Mouse (Mus musculus): ENCODE data around the gene 1700029H14Rik.

Gene 1700029H14Rik

DNA sequence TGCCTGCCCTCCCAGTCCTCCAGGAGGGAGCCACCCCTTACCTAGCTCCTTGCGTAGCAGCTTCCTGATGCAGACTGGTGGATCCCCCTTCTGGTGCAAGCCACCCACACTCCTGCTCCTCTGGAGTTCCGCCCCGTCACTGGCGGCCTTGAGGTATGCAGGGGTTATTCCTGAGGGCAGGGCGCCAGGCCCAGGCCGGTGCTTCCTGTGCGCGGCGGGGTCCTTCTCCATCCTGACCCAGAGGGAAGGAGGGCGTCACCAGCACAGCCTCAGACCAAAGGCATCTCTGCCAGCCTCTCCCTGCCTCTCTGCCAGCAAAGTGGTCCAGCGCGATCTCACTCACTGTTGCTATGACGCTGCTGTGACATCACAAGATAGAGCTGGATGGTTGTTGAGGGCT lies at the start of gene 1700029H14Rik:
1700029H14Rik (minus strand) TSS at position 344 of the 400 bp plus-strand sequence.
- DNase-seq = no peak

DNA sequence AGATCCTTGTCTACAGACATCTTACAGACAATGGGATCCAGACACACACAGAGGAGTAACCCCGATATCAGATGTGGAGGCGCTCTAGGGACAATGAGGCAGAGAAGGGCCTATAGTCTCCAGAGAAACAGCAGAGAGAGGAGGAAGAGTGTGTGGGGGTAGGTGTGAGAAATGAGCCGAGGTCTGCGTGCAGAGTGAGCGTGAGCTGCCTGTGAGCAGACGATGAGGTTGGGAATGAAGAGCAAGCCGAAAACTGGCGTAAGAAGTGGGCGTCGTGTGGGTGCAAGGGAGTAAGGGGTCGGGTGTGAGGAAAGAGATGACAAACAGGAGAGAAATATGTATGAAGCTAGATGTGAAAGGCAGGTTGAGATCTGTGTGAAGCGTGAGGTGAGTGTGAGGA lies 49.4 kb upstream of the 1700029H14Rik start:
- DNase-seq = no peak

DNA sequence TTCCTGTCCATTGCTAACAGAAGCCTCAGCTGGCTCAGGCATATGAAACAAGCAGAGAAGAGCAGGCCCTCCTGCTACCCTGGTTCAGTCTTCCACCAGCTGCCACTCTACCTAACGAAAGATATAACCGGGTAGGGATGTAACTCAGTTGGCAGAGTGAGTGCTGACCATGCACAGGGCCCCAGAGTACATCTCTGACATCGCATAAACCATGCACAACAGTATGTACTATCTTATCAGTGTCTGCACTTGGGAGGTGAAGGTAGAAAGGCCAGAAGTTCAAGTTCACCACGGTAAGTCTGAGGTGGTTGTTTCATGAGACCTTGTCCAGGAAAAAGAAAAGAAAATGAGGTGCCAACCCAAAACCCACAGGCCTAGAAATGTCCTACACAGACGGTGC lies 47.7 kb upstream of the 1700029H14Rik start:
- DNase-seq = no peak

DNA sequence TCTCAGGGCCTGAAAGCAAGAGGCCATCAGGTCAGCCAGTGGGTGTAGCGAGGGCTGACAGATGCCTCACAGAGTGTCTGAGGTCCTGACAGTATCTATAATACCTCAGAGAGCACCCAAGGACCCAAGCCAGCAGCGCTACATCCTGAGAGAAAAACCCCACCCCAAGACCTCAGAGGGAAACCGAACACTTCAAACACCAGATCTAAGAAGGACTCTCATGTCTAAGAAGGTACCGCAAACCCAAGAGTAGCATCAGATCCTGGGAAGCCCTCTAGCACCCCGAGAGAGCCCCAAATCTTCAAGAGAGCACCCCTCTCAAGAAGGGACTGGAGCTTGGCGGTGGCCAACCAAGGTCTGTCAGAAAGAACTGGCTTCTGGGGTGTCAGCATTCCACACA lies 46.7 kb upstream of the 1700029H14Rik start:
- no peak for DNase-seq

DNA sequence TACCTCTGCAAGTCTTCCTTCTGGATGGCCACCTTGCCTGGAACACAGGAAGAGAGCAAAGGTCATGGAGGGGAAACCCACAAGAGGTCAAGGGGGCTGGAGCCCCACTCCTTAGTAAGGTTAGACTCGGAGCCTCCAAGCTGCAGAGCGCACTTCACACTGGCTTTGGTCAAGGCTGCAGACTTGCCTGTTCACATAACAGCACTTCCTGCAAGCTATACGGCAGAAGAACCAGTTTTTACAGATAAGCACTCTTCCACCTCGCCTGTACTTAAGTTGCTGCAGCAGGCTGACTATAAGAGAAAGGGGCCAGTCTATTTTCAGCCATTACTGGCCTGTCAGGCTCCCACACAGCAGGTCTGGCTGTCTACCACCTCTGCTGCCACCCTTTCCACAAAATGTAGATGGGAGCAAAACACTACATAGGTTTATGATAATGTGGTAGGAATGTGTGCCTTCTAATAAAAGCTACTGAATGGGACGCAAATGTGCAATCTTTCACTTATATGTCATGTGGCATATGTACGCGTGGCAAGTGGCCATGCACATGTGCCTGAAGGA lies 43.7 kb upstream of the 1700029H14Rik start:
- DNase-seq = no peak

DNA sequence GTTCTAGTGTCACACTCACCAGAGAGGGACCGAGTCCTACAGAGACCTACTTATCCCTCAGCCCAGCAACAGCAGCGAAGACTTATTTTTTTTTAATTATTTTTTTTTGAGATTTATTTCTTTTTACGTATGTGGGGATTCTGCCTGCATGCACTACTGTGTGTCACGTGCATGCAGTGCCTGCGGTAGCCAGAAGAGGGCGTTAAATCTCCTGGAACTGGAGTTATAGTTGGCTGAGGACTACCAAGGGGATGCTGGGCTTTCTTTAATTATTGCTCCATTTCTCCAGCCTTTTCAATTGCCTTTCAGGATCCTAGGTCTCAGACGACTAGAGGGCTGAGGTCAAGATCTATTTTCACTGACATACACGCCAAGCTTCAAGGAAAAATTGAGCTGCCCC lies 40.4 kb upstream of the 1700029H14Rik start:
- DNase-seq = no peak

DNA sequence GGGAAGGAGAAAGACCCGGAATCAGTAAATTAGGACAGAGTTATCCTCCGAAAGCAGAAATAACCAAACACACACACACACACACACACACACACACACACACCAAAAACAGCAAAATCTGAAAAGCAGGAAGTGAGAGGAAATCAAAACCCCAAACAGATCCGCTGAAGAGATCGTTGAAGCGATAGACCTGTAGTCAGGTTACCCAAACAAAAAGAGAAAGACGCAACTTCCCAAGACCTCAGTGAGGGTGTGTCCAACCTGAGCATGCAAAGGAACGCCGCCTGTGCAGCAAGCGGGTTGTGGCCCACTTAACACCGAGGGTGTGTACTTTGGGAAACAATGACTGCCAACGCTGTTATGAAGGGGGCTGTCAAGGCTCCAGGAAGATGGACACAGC lies 38.9 kb upstream of the 1700029H14Rik start:
- DNase-seq = no peak

DNA sequence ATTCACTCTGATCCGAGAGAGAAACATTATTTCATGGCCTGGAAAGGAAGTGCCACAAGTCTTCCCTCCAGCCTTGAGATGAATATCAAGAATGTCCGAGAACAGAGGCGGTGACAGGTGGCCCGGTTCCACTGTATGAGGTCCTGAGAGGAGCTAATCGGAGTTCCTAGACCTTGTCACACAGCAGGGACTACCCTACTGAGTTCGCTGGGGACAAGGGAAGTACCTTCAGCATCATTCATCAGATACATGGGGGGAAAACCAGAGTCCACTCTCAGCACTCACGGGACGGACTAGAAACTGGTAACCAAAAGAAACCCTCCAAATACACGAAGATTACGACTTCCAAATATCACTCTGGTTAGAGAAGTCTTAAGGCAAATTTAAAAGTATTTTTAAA lies 38.5 kb upstream of the 1700029H14Rik start:
- no peak for DNase-seq

DNA sequence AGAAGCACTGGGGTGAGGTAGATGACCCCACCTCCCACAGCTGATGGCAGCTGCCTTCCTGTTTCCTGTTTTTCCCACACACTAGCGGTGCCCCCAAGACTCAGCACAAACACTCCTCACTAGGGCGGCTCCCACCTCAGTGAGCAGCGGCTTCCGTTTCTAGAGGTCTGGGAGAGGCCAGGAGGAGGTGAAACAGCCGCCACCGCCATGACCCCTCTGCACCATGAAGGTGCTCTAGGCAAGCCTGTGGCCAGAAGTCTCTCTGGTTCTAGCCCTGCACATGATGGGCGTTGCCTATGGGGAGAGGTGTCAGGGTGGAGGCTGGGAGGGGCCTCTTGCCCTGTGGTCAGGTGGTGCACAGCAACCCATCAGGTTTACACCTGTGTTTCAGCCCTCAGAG lies 37.9 kb upstream of the 1700029H14Rik start:
- no peak for DNase-seq

DNA sequence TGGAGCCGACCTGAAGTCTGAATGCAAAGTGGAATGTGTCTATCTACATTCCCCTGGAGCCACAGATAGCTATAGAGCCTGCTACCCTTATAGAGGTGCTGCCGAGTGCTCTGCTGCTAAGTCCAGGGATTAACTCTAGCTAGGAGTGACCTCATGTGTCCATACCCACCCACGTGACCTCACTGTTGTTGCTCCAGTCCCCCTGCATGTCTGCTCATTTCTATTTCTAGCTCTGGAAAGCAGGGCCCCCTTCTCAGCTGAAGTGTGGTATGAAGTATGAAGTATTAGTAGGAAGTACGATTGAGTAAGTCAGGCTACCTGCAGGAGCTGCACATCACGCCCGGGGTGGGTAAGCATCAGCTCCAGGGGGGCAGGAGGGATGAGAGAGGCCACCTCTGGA lies 35.5 kb upstream of the 1700029H14Rik start:
- no peak for DNase-seq

DNA sequence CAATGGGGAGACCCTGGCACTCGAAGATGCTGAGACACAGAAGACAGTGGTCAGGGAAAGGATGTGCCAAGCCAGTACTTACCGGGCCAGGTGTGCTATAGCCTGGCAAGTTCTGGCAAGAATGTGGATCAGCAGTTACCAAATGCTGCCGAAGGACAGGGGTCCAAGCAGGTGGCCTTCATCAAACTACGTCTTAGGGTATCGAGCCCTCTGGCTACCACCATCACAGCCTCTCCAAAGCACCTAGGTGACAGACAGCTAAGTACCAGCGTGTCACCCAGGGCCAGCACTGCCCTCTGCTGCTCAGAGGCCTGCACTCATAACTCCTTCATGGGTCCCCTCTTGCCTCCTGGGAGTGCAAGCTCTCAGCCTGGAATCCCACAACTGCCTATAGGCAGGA lies 33.6 kb upstream of the 1700029H14Rik start:
- no peak for DNase-seq

DNA sequence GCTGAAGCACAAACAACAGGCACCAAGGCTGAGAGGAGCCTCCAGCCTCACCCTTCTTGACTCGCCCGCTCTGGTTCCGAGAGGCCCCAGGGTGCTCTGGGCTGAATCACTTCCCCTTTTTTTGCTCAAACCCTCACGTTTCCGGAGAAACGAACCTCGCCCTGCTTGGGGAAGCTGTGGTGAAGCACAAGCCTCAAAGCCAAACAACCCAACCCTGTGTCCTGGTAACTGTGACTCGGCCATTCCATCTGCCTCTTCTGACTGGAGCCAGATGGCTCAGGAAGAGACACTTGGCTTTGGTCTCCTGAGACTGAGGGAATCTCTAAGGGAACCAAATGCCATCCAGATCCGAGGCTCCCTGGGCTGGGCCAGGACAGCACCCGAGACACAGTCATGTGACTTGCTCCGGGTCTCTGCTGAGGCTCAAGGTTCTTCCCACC lies 32.6 kb upstream of the 1700029H14Rik start:
- DNase-seq = peak; percentile 66

DNA sequence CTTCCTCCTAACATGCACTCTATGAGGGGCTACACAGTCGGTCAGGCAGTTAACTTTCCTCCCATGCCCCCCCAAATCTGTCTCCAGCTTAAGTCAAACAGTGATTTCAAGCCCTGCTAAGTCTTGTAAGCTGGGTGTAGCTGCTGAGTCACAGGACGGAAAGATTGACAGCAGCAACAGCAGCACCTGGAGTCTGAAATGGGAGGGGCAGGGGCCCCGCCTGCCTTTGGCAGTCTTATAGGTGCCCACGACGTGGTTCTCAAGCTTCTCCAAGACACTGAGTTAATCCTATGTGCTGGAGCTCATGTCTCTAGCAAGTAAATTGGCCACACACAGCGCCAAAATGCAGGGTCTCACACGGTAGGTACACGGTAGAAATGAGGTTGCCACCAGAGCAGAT lies 31.1 kb upstream of the 1700029H14Rik start:
- no peak for DNase-seq

DNA sequence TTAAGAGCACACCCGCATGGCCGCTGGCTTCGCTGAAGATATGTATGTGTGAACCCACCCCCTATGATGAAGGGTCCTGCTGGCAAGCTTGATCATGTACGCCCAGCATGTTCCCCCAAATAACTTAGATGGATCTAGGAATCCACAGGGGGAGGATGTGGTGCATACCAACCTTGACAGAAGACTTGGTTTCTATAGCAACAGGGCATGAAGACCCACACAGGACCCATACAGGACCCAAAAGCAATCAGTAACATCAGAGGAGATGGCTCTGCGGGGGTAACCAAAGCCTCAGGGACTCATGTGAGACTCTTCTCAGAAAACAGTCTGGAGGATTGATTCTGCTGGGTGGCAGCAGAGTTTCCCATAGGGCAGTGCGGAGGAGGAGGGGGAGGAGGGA lies 29.0 kb upstream of the 1700029H14Rik start:
- DNase-seq = no peak

DNA sequence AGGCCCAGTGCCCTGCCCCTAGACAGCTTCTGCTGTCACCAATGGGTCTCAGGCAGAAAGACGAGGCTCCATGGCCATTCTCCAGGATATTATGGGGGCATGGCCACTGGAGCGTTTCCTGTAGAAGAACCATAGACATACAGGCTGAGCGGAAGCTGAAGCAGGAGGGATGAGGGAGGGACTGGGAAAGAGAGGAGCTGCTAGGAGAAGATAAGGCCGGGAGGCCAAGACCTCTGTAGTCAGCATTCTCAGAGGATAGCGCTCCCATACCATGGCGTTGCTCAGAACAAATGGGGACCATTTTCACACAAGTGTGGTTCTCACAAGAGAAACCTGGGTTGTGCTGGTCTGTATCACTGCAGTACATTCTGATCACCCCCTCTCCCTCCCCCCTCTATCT lies 26.8 kb upstream of the 1700029H14Rik start:
- no peak for DNase-seq

DNA sequence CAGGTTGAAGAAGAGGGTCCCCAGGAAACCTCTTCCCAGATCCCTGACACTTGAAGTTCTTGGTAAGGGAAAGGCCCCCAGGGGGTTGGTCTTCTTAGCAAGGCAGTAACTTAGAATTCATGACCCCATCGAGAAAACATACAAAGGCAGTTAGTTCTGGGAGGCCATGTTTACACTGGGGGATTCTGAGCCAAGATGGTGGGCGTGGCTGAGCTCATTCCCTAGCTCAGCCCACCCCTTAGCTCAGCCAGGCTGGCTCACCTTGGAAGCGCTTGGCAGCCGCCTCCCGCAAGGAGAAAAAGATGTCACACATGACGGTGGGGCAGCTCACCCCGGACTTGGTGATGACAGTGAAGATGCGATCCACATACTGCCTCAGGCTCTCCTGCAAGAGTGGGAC lies 22.4 kb upstream of the 1700029H14Rik start:
- no peak for DNase-seq

DNA sequence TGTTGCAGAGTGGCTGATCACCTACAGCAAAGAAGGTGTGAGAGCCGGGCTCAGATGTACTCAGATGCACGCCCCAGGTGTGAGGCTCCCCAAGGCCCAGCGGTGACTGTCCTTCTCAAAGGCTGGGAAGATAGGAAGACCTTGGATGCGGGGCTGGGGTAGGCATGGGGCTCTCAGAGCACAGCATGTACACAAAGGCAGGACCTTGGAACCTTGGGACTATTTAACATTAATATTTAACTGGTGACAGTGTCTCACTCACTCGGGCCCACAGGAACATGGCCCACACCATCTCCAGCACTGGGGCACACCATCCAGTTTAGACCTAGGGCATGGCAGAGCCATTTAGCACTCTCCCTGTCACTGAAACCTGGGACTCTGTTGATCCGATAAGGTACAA lies 15.6 kb upstream of the 1700029H14Rik start:
- no peak for DNase-seq

DNA sequence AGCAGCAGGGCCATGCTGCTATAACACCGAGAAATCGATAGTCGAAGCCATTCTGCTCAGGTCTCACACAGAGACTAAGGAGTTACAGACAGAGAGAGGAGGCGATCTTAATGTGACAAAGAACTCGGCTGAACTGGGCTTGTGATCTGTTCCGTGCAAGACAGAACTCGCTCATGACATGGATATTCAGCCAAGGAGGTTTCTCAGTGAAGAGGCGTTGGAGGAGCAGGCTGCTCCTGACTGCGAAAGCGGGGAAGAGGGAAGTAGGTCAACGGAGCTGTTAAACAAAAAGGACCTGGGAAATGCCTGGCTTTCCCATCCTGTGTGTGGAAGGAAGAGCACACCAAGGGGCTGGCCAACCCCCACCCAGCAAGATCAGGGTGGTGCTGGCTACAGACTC lies 9.7 kb upstream of the 1700029H14Rik start:
- no peak for DNase-seq

DNA sequence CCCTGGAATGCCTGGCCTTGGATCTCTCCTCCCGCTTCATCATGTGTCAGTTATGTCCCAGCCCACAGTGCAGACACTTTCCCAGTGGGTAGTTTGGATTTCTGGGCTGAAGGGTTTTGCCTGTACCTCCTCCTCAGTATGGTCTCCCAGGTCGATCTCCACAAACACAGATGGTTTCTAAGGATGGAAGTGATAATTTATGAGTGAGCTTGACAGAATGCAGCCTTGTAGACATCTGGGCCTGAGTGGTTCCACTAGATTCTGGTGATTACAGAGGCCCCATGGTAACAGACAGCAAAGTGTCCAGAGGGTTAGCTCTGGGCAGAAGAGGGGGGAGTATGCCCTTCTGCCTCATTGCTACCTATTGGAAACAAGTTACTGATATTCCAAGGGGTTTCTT lies 4.7 kb downstream of the 1700029H14Rik start:
- DNase-seq = no peak

DNA sequence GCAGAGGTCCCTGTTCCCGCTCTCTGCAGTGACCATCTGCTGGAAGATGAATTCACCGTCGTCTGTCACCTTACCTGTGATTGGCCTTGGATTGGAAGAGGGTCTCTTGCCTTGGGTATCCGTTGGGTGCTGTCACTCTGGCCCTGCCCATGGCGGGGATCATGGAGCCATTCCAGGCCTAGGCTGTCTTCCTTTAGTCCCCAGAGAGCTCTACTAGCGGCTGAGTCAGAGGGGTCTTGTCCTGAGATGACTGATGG lies 10.8 kb downstream of the 1700029H14Rik start:
- no peak for DNase-seq

DNA sequence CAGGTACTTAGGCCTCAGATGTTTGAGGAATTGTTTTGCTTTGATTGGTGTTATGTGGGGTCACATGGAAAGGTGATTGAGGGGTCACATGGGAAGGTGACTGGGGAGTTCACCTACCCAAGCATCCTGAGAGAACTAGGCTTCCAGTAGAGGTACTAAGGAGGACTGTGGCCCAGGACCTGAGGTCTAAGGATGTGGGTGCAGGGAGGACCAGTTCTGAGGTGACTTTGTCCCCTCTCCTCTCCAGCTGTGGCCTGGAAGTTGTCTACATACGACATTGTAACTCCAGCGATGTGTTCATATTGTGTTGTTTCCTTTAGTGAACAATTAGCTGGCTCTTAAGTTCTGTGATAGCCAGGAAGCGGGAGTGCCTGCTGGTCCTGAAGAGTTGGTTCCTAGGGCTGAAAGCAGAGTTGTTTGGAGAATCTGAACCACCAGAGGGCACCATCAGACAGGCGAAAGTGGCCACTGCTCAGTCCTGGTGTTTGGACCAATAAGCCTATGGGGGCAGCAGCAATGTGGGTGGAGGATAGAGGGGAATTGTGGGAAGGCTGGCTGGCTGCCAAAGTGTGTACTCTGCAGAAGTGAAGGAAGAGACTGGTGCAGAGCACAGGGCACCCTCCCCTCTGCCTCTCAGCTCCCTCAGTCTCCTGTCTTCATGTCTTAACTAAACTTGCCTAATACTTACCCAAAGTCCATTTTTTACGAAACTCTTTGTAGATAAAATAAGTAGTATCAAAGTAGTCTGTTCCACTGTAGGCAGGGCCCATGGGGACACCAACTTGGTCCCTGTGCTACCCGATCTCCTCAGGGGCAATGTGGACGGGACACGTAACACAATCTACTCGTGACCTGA lies 11.3 kb downstream of the 1700029H14Rik start:
- DNase-seq = peak; percentile 96

DNA sequence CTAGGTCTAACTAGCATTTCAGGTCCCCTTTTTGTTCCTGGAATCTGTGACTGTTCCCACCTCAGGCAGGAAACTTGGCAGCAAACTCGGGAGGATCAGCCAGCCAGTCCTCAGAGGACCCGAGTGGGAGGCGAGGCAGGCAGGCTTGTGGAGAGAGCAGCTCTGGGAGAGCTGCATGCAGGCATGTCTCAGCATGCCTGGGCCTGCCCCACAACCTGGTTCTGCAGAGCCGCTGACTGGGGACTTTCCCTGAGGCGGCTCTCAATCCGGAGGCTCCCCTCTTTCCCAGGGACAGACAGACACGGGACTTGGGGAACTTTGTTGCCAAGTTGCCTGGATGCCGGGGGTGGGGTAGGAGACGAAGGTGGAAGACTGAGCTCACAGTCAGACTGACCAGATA lies 13.4 kb downstream of the 1700029H14Rik start:
- peak; percentile 60 for DNase-seq

DNA sequence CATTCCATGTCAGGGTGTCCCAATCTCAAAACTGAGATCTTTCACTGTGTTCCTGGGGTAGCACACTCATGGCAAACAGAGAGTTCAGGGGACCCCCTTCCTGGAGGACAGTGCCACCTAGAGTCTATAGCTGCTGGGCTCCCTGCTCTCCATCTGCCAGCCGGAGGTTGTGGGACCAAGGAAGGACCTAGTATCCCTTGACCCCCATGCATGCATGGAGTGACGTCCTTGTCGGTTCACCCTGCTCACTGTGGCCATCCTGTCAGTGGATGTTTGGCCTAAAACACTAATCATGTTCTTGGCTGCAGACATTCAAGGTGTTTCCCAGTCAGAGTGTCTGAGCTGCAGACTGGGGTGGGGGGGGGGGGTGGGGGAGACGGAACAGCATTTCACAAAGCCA lies 14.0 kb downstream of the 1700029H14Rik start:
- no peak for DNase-seq

DNA sequence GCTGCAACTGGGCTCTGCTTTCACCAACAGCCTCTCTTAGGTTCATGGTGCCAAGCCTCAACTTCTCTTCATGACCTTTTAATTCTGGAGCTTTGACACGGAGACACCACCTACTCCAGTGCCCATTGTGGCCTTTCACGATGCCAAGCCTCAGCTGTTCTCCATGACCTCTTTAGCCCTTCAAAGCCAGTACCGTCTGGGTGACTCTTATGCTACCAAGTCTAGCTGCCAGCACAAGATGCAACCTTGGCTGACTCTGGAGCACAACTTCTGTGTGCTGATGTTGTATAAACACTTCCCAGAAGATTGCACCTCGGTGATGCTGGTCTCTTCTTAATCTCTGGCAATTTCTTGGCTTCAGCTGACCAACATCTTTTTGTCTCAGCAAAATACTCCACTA lies 15.8 kb downstream of the 1700029H14Rik start:
- no peak for DNase-seq

DNA sequence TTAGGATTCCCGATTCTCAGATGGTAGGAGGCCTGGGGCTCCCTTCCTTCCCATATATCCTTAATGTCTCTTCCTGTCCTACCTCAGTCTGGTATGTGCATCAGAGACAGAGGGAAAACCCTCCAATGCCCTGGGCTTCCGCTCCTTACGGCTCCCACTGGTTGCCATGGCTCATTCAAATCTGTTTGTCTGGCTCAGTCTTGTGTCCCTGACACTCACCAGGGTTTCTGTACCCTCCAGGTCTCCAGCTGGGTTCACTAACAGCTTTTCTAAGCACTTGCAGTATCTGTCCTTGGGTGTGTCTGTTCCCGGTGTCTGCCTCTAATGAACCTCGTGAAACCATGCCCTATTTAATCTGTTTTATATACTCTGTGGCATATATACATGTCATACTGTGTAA lies 20.7 kb downstream of the 1700029H14Rik start:
- DNase-seq = no peak
